Mouse (Mus musculus) testis, adult 2 months (tissue): Measurements from ENCODE around the gene Cd2. TPM values are rescaled to one million over a fixed set of nuclear protein-coding genes. Genes with fewer than 3 reads are reported as not detected.

Experiments used
- H3K27ac ChIP-seq: fragments of 200-500 bp; 2 replicates; pipeline ENCODE4 v1.5.1; 2012; ENCODE audit warnings: low read depth, low read length; ENCODE audit not compliant: control insufficient read depth, insufficient read depth
- H3K27me3 ChIP-seq: fragments of 200-500 bp; 2 replicates; pipeline ENCODE4 v1.6.1; 2012; ENCODE audit warnings: mild to moderate bottlenecking, low read length, moderate library complexity; ENCODE audit not compliant: control insufficient read depth, insufficient read depth
- H3K36me3 ChIP-seq: fragments of 200-500 bp; 2 replicates; pipeline ENCODE4 v1.6.1; 2012; ENCODE audit warnings: mild to moderate bottlenecking, low read length; ENCODE audit not compliant: control insufficient read depth, insufficient read depth
- H3K4me1 ChIP-seq: fragments of 200-500 bp; 2 replicates; pipeline ENCODE4 v1.6.1; 2012; ENCODE audit warnings: low read length; ENCODE audit not compliant: control insufficient read depth, insufficient read depth
- H3K4me3 ChIP-seq: fragments of 200-500 bp; 2 replicates; pipeline ENCODE4 v1.5.1; 2012; ENCODE audit warnings: low read depth, mild to moderate bottlenecking, low read length, moderate library complexity, mixed read lengths; ENCODE audit not compliant: control insufficient read depth
- CTCF ChIP-seq: fragments of 200-500 bp; IDR thresholded peaks from 2 replicates; pipeline ENCODE4 v1.5.1; 2012; ENCODE audit warnings: low read depth, mild to moderate bottlenecking, inconsistent platforms, low read length, moderate library complexity; ENCODE audit not compliant: control insufficient read depth, insufficient read depth, insufficient replicate concordance
- POLR2A ChIP-seq: fragments of 200-500 bp; IDR thresholded peaks from 2 replicates; pipeline ENCODE4 v1.6.1; 2012; ENCODE audit warnings: low read depth, mild to moderate bottlenecking, inconsistent platforms, low read length, moderate library complexity; ENCODE audit not compliant: control insufficient read depth
- polyA plus RNA-seq: library from polyadenylated mRNA; depleted of rRNA; stranded (reverse); fragments of >200 nt; gene quantifications from 2 replicates; pipeline ENCODE4 v1.2.3, GENCODE M21; 2012

The Cd2 gene
- polyA plus RNA-seq, 1 experiment: 0.96 TPM

GRCm38 (mm10) chr3:101283869-101284706 is 3.7 kb downstream of the Cd2 start:
- Histone ChIP-seq H3K27me3 (no peaks in the 10 kb centered on the region), H3K4me3 (no peak overlapping the region), H3K27ac (no peak overlapping the region), H3K36me3 (no peaks in the 10 kb centered on the region), H3K4me1 (no peaks in the 10 kb centered on the region)
- no peak for TF ChIP-seq CTCF
- no peak for TF ChIP-seq POLR2A

GRCm38 (mm10) chr3:101283441-101283840 is 4.3 kb downstream of the Cd2 start:
- Histone ChIP-seq H3K27ac (no peak overlapping the region), H3K4me3 (no peak overlapping the region), H3K27me3 (no peaks in the 10 kb centered on the region), H3K4me1 (no peaks in the 10 kb centered on the region), H3K36me3 (no peaks in the 10 kb centered on the region)
- TF ChIP-seq CTCF (no peak), POLR2A (no peak)

GRCm38 (mm10) chr3:101282556-101283180 is 5.1 kb downstream of the Cd2 start:
- no peaks in the 10 kb centered on the region for H3K27me3 ChIP-seq
- H3K4me1 ChIP-seq: no peaks in the 10 kb centered on the region
- no peaks in the 10 kb centered on the region for H3K36me3 ChIP-seq
- H3K27ac ChIP-seq: no peak overlapping the region
- TF ChIP-seq CTCF (no peak), POLR2A (no peak)
- H3K4me3 ChIP-seq: no peak overlapping the region

- H3K4me3 ChIP-seq: no peak overlapping the region
- H3K27ac ChIP-seq: no peak overlapping the region
- H3K4me1 ChIP-seq: no peaks in the 10 kb centered on the region
- H3K36me3 ChIP-seq: no peaks in the 10 kb centered on the region
- no peak for TF ChIP-seq POLR2A
- TF ChIP-seq CTCF: no peak
- no peaks in the 10 kb centered on the region for H3K27me3 ChIP-seq
Measured at GRCm38 (mm10) chr3:101281841-101282240, 5.9 kb downstream of the Cd2 start.

GRCm38 (mm10) chr3:101280348-101281311 is 7.1 kb downstream of the Cd2 start:
- Histone ChIP-seq H3K4me3 (no peak overlapping the region), H3K36me3 (no peaks in the 10 kb centered on the region), H3K27ac (no peak overlapping the region), H3K27me3 (no peaks in the 10 kb centered on the region), H3K4me1 (no peaks in the 10 kb centered on the region)
- TF ChIP-seq CTCF (no peak), POLR2A (no peak)

DNA sequence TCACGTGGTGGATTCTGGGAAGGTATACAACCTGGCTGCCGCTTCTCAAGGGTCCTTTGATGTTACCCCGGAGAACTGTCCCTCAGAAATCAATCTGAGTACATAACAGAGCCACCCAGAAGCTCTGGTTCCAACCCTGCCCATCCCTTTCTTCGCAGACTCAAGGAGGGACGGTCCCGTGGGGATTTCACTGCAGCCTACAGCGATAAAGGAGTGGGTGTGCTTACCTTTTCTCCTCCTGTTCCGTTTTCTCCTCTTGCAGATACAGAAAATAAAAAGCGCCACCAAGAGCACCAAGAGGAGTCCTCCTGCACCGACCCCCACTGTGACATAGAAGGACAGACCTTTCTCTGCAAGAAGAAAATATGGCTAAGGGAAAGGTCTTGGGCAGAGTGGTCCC is 8.2 kb downstream of the Cd2 start:
- Histone ChIP-seq H3K36me3 (no peaks in the 10 kb centered on the region), H3K4me3 (no peak overlapping the region), H3K27ac (no peak overlapping the region), H3K27me3 (no peaks in the 10 kb centered on the region), H3K4me1 (no peaks in the 10 kb centered on the region)
- no peak for TF ChIP-seq CTCF
- TF ChIP-seq POLR2A: no peak
